ENCODE assay signal across 22 mouse cellular contexts in genomic region chr8:118437874-118438273, GRCm38 (mm10).
DNase-seq lines count a peak whose midpoint lies in the region; ATAC-seq and TF ChIP-seq lines count a peak whose summit lies in the region.
"Had no signal": no experiment of that assay in that cellular context is flagged by ENCODE, and none has a peak within 500 bp of the region (broad histone marks: within the 10 kb centered on the region; RNA-seq: fewer than 3 reads in every experiment).

No protein-coding gene starts in this region.

- intact Hi-C loops in heart, postnatal 14 days (cut with DNase I) = no loop called here
- intact Hi-C loops in left cerebral cortex, postnatal 25 days (cut with DNase I) = no loop called here

- TF ChIP-seq CTCF in hindbrain, postnatal 0 days (IDR thresholded peaks at IDR 0.05; ENCODE audit: low read depth) = no peak
- no peak for TF ChIP-seq CTCF in forebrain, postnatal 0 days (IDR thresholded peaks at IDR 0.05; ENCODE audit: low read depth)

- H3K27ac ChIP-seq in heart, embryonic 10.5 days = no peak overlapping the region
- no peak overlapping the region for H3K27ac ChIP-seq in hindbrain, postnatal 0 days
- no peak overlapping the region for H3K27ac ChIP-seq in hindbrain, embryonic 10.5 days
- peak overlapping the region; percentile 77 for H3K27ac ChIP-seq in forebrain, postnatal 0 days (ENCODE audit: low read depth, low read length)
- H3K27ac ChIP-seq: embryonic facial prominence, embryonic 13.5 days; layer of hippocampus, adult 2 months; limb, embryonic 15.5 days; liver, embryonic 15.5 days had no signal

- 47% methylated on average over 3 of the region's 3 CpGs for WGBS in heart, embryonic 10.5 days
- 10% methylated on average over 3 of the region's 3 CpGs for WGBS in hindbrain, postnatal 0 days
- WGBS in hindbrain, embryonic 10.5 days = 78% methylated on average over 3 of the region's 3 CpGs
- 15% methylated on average over 3 of the region's 3 CpGs for WGBS in forebrain, postnatal 0 days

- no peaks in the 10 kb centered on the region for H3K9me3 ChIP-seq in heart, embryonic 10.5 days
- H3K9me3 ChIP-seq in hindbrain, postnatal 0 days (ENCODE audit: low read length) = no peaks in the 10 kb centered on the region
- H3K9me3 ChIP-seq in hindbrain, embryonic 10.5 days = no peaks in the 10 kb centered on the region
- H3K9me3 ChIP-seq in forebrain, postnatal 0 days (ENCODE audit: low read length) = no peaks in the 10 kb centered on the region
- H3K9me3 ChIP-seq: embryonic facial prominence, embryonic 13.5 days; limb, embryonic 15.5 days had no signal

- H3K27me3 ChIP-seq in heart, embryonic 10.5 days (ENCODE audit: insufficient read depth, poor library complexity, severe bottlenecking) = no peaks in the 10 kb centered on the region
- no peaks in the 10 kb centered on the region for H3K27me3 ChIP-seq in hindbrain, postnatal 0 days (ENCODE audit: insufficient read depth, low read length)
- H3K27me3 ChIP-seq in hindbrain, embryonic 10.5 days (ENCODE audit: insufficient read depth, poor library complexity, severe bottlenecking) = no peaks in the 10 kb centered on the region
- H3K27me3 ChIP-seq in forebrain, postnatal 0 days (ENCODE audit: insufficient read depth, low read length) = no peaks in the 10 kb centered on the region
- H3K27me3 ChIP-seq: CH12.LX; embryonic facial prominence, embryonic 13.5 days; limb, embryonic 15.5 days; liver, embryonic 15.5 days had no signal

- peak; percentile 94 for DNase-seq in heart, adult 11 months
- DNase-seq in heart, embryonic 10.5 days (ENCODE audit: low spot score) = no peak
- DNase-seq in hindbrain, postnatal 0 days (ENCODE audit: low spot score) = peak; percentile 29
- DNase-seq in hindbrain, embryonic 10.5 days (ENCODE audit: low spot score) = no peak
- no peak for DNase-seq in forebrain, postnatal 0 days
- DNase-seq in heart, postnatal 14 days = peak; percentile 21 to 64
- no peak for DNase-seq in left cerebral cortex, postnatal 25 days (ENCODE audit: low spot score in 2 of 2)
- no peak for DNase-seq in lung, postnatal 10 days
- DNase-seq: adrenal gland, postnatal 25 days; cerebellum, adult 11-12 months; kidney, adult 8-10 months; kidney, postnatal 14 days; layer of hippocampus, postnatal 36 days; thymus, postnatal 25 days had no signal

- ATAC-seq in hindbrain, postnatal 0 days = no peak
- peak; percentile 27; the same call in 1 of the 2 replicates for ATAC-seq in forebrain, postnatal 0 days
- ATAC-seq: inflammation-experienced regulatory T-cells, adult 6 months had no signal

- no peak overlapping the region for H3K4me3 ChIP-seq in heart, embryonic 10.5 days
- H3K4me3 ChIP-seq in hindbrain, postnatal 0 days (ENCODE audit: low read length) = no peak overlapping the region
- no peak overlapping the region for H3K4me3 ChIP-seq in hindbrain, embryonic 10.5 days
- H3K4me3 ChIP-seq in forebrain, postnatal 0 days (ENCODE audit: low read depth, low read length) = no peak overlapping the region
- H3K4me3 ChIP-seq: embryonic facial prominence, embryonic 13.5 days; layer of hippocampus, adult 2 months; limb, embryonic 15.5 days; liver, embryonic 15.5 days; myocyte had no signal

- H3K4me2 ChIP-seq in hindbrain, postnatal 0 days (ENCODE audit: low read depth, low read length) = peak overlapping the region; percentile 28; the same call in 1 of the 2 replicates
- H3K4me2 ChIP-seq in forebrain, postnatal 0 days (ENCODE audit: low read depth) = peak overlapping the region; percentile 25; the same call in 1 of the 2 replicates
- H3K4me2 ChIP-seq: embryonic facial prominence, embryonic 13.5 days; limb, embryonic 15.5 days; liver, embryonic 15.5 days; midbrain, embryonic 11.5 days had no signal

- H3K36me3 ChIP-seq in heart, embryonic 10.5 days = no peaks in the 10 kb centered on the region
- no peaks in the 10 kb centered on the region for H3K36me3 ChIP-seq in hindbrain, postnatal 0 days (ENCODE audit: insufficient read depth, low read length)
- H3K36me3 ChIP-seq in hindbrain, embryonic 10.5 days = no peaks in the 10 kb centered on the region
- no peaks in the 10 kb centered on the region for H3K36me3 ChIP-seq in forebrain, postnatal 0 days (ENCODE audit: insufficient read depth)
- H3K36me3 ChIP-seq: embryonic facial prominence, embryonic 13.5 days; limb, embryonic 15.5 days; liver, embryonic 15.5 days had no signal

- H3K4me1 ChIP-seq in heart, embryonic 10.5 days = peaks cover 7% of the 10 kb centered on the region; the same call in 1 of the 2 replicates
- peaks cover 12% of the 10 kb centered on the region for H3K4me1 ChIP-seq in hindbrain, postnatal 0 days (ENCODE audit: insufficient read depth, low read length)
- H3K4me1 ChIP-seq in hindbrain, embryonic 10.5 days (replicated peaks) = no peaks in the 10 kb centered on the region; the same call in 1 of the 2 replicates
- peaks cover 17% of the 10 kb centered on the region for H3K4me1 ChIP-seq in forebrain, postnatal 0 days (ENCODE audit: insufficient read depth)
- H3K4me1 ChIP-seq: embryonic facial prominence, embryonic 13.5 days; liver, embryonic 15.5 days had no signal

- H3K9ac ChIP-seq in hindbrain, postnatal 0 days (replicated peaks; ENCODE audit: low read length) = no peak overlapping the region
- H3K9ac ChIP-seq in forebrain, postnatal 0 days = no peak overlapping the region
- H3K9ac ChIP-seq: embryonic facial prominence, embryonic 13.5 days; limb, embryonic 15.5 days; liver, embryonic 15.5 days had no signal

Comparison
In these comparisons a context has a peak if more than half of its experiments do, and no peak if none do; other contexts are left out.
1. DNase-seq: peak in heart, adult 11 months (single experiment), hindbrain, postnatal 0 days (single experiment) and heart, postnatal 14 days (2 of 2); none in heart, embryonic 10.5 days (single experiment), hindbrain, embryonic 10.5 days (single experiment), forebrain, postnatal 0 days (single experiment), left cerebral cortex, postnatal 25 days (0 of 2) and lung, postnatal 10 days (single experiment).